Mouse (Mus musculus) G1E (cell line): ENCODE results near the gene Gvin1. TPM values are rescaled to one million over a fixed set of nuclear protein-coding genes. Genes with fewer than 3 reads are reported as not detected.
"Not testable (repeated sequence)": the region's sequence is repeated elsewhere in the genome, so short reads cannot be mapped to it uniquely, and the experiment has no call there.

ENCODE experiments used
- ATAC-seq: 2 replicates; pipeline ENCODE4 v1.8.0; 2016; ENCODE audit warnings: mild to moderate bottlenecking; ENCODE audit not compliant: insufficient number of reproducible peaks, poor library complexity, low FRiP score, severe bottlenecking; ENCODE audit errors: extremely low read depth
- DNase-seq: peaks from one replicate; pipeline ENCODE4 v3.0.0; 2012; ENCODE audit warnings: low spot score
- H3K27me3 ChIP-seq: 2 replicates; pipeline ENCODE4 v1.6.1; 2012; ENCODE audit warnings: mild to moderate bottlenecking, low read length, inconsistent platforms; ENCODE audit not compliant: insufficient read depth
- H3K36me3 ChIP-seq: replicated peaks from 2 replicates; pipeline ENCODE3; 2012; ENCODE audit warnings: mild to moderate bottlenecking, inconsistent platforms
- H3K4me1 ChIP-seq: 2 replicates; pipeline ENCODE4 v1.6.1; 2012; ENCODE audit warnings: low read depth, low read length, inconsistent platforms, mixed read lengths; ENCODE audit not compliant: insufficient read depth
- H3K4me3 ChIP-seq: 2 replicates; pipeline ENCODE4 v1.5.1; 2012; ENCODE audit warnings: low read depth, mild to moderate bottlenecking, inconsistent platforms, low read length, moderate library complexity, mixed read lengths
- H3K9me3 ChIP-seq: replicated peaks from 2 replicates; pipeline ENCODE4 v1.6.1; 2012; ENCODE audit warnings: inconsistent platforms
- CTCF ChIP-seq: IDR thresholded peaks from 2 replicates; pipeline ENCODE4 v1.5.1; 2012; ENCODE audit warnings: low read depth, low read length, inconsistent platforms, mixed read lengths
- GATA1 ChIP-seq: IDR thresholded peaks from 2 replicates; pipeline ENCODE4 v1.6.1; 2012; ENCODE audit warnings: borderline replicate concordance, low read length, inconsistent platforms, mixed read lengths
- GATA2 ChIP-seq: IDR thresholded peaks from 2 replicates; pipeline ENCODE4 v1.6.1; 2012; ENCODE audit warnings: low read depth, low read length, inconsistent platforms, borderline replicate concordance
- POLR2AphosphoS5 ChIP-seq: IDR thresholded peaks from 2 replicates; pipeline ENCODE4 v1.6.1; 2012; ENCODE audit warnings: low read depth, low read length, inconsistent platforms; ENCODE audit not compliant: insufficient replicate concordance
- TAL1 ChIP-seq: conservative IDR thresholded peaks from 2 replicates; pipeline ENCODE4 v1.6.1; 2012; ENCODE audit warnings: low read depth, low read length, inconsistent platforms, mixed read lengths
- polyA plus RNA-seq: library from polyadenylated mRNA; stranded (reverse); fragments of >175 nt; gene quantifications from 2 replicates; pipeline ENCODE4 v1.2.3, GENCODE M21; 2012
- total RNA-seq, 2 experiments: library from RNA; stranded (forward) in 1 of 2; stranded (reverse) in 1 of 2; fragments of 200-1000 nt in 1 of 2; fragments of >200 nt in 1 of 2; fragmentation: Nextera tagmentation in 1 of 2; gene quantifications; 2 replicates each; pipeline ENCODE4 v1.2.3; 2014 to 2017

Gene Gvin1
- total and polyA plus RNA-seq, 3 experiments, result 0.23 TPM; not detected in 2

DNA sequence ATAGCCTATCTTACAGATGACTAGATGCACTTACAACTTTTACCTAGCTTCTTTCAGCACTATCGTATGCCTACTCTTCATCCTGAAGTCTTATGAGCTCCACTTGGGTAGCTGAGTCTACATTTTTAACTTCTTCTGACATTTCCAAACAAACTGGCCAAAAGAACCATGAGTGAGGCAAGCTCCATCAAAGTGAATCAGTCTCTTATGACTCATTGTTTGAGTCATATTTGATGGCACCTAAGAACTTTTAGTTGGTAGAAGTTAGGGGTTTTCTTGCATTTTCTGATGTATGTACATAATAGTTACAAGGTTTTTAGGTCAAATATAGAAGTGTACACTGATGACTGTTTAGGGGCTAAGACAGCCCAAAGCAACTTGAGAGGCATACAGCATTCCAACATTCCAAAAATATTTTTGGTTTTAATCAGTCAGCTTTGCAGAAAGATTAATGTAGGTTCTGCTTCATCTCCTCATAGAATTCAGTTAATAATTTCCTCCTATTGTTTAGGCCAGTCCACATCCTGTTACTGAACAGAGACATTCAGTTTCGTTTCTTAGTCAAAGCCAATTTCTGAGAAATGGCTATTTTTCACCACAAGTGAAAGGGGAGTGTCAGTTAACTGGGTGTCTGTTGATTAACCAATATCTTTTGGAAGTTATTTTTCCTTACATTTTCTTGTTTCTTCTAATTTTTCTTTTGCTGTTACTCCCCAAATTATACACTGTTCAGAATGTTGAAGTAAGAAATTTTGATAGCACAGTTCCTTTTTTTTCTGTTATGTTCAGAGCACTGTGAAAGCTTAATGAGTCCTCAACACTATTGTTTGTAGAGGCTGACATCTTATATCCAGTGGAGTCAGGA, 21.4 kb upstream of the Gvin1 start:
- H3K36me3 ChIP-seq, result no peaks in the 10 kb centered on the region
- TF ChIP-seq CTCF (no peak), TAL1 (no peak), GATA1 (no peak), POLR2AphosphoS5 (no peak), GATA2 (no peak)
- no peaks in the 10 kb centered on the region for H3K9me3 ChIP-seq
- DNase-seq (no peak), ATAC-seq (peak; percentile 28; the same call in 1 of the 2 replicates)
- no peaks in the 10 kb centered on the region for H3K27me3 ChIP-seq
- no peak overlapping the region for H3K4me3 ChIP-seq
- no peaks in the 10 kb centered on the region for H3K4me1 ChIP-seq

DNA sequence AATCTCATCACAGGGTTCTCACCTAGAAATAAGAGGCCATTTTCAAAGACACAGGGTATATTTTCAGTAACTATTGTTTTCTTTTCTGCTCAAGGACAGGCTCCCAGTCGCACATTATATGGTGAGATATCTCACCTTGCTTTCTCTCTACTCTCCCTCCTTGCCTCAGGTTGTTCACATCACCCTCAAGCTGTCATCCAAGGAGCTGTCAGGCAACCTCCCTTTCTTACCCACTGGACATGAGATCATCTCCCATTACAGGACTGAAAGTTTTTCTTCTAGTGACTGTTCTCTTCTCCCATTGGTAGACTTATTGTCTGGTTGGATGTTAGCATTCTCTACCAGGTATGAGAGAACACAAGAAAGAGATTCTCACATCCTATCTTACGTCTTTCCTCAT, 20.5 kb upstream of the Gvin1 start:
- no peak for DNase-seq
- no peak for TF ChIP-seq GATA1
- no peak for TF ChIP-seq TAL1
- TF ChIP-seq POLR2AphosphoS5, result no peak
- no peak for TF ChIP-seq GATA2
- TF ChIP-seq CTCF, result no peak
- no peaks in the 10 kb centered on the region for H3K4me1 ChIP-seq

DNA sequence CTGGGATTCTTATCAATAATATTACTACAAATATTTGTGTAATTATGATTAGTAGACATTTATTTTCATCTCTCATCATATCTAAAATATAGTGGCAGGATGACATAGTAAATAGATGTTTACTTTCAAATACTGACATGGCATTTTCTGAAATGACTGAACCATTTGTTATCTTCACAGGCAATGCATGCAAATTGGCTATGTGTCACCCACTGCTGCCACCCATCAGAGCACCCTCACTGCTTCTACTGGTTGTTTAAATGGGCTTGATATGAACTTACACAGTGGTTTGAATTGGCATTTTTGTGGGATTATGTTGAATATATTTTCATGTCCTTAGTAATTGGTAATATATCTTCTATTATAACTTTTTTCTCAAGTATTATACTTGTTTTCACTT, 784 bp upstream of the Gvin1 start:
- H3K9me3 ChIP-seq, H3K36me3 ChIP-seq, H3K4me1 ChIP-seq, H3K4me3 ChIP-seq, DNase-seq, ATAC-seq, H3K27me3 ChIP-seq: not testable (repeated sequence)

More for the DNA sequence above, 20.5 kb upstream of the Gvin1 start:
- Histone ChIP-seq H3K4me3 (no peak overlapping the region), H3K9me3 (no peaks in the 10 kb centered on the region), H3K36me3 (no peaks in the 10 kb centered on the region), H3K27me3 (no peaks in the 10 kb centered on the region)
- ATAC-seq, result no peak

- not testable (repeated sequence) for ATAC-seq, DNase-seq
These were observed 1.4 kb downstream of the Gvin1 start for GRCm38 (mm10) chr7:106213770-106214169.

DNA sequence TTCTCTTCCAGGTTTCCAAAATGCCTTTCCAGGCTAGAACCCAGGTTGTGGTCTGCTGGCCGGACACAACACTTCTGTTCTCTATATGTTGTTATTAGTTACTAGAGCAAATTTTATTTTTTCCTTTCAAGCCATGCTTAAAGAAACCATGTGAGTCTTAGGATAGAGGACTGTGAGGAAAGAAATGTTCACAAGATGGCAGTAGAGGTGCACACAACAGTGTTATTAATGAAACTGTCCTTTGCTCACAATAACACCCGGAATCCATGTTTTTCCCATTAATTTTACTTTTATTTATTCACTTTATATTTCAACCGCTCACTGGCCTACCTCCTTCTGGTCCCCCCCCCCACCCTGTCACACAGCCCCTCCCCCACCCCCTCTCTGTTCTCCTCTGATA, 8.5 kb downstream of the Gvin1 start:
- not testable (repeated sequence) for H3K27me3 ChIP-seq, H3K36me3 ChIP-seq, DNase-seq, H3K4me3 ChIP-seq, H3K4me1 ChIP-seq, H3K9me3 ChIP-seq
- ATAC-seq, result peak; percentile 78

More at GRCm38 (mm10) chr7:106213770-106214169, 1.4 kb downstream of the Gvin1 start:
- not testable (repeated sequence) for H3K9me3 ChIP-seq, H3K27me3 ChIP-seq, H3K4me3 ChIP-seq, H3K36me3 ChIP-seq, H3K4me1 ChIP-seq

DNA sequence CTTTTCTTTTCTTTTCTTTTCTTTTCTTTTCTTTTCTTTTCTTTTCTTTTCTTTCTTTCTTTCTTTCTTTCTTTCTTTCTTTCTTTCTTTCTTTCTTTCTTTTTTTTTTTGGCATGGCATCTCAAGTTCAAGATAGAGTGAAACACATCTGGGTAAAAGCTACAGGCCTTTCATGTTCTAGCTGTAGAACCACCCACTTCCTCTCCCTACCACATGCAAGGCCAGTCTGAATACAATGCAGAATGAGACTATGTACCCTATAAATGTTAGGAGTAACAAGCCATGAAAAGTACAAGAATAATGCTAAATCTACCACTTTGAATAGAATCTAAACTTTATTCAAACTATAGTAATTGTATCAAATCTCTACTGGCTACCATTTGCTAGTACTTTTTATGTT, 38.1 kb downstream of the Gvin1 start:
- not testable (repeated sequence) for ATAC-seq, H3K4me1 ChIP-seq, H3K36me3 ChIP-seq, DNase-seq, H3K9me3 ChIP-seq, H3K27me3 ChIP-seq, H3K4me3 ChIP-seq

- H3K4me1 ChIP-seq, H3K9me3 ChIP-seq, H3K36me3 ChIP-seq, H3K27me3 ChIP-seq, H3K4me3 ChIP-seq, DNase-seq, ATAC-seq: not testable (repeated sequence)
These were observed 69.9 kb downstream of the Gvin1 start for GRCm38 (mm10) chr7:106145013-106145754.

- not testable (repeated sequence) for DNase-seq, ATAC-seq
These were observed 73.8 kb downstream of the Gvin1 start for GRCm38 (mm10) chr7:106141128-106141895.

GRCm38 (mm10) chr7:106117090-106117948, 97.8 kb downstream of the Gvin1 start:
- not testable (repeated sequence) for DNase-seq, ATAC-seq, H3K9me3 ChIP-seq, H3K36me3 ChIP-seq, H3K27me3 ChIP-seq, H3K4me1 ChIP-seq, H3K4me3 ChIP-seq

More at GRCm38 (mm10) chr7:106141128-106141895, 73.8 kb downstream of the Gvin1 start:
- not testable (repeated sequence) for H3K27me3 ChIP-seq, H3K9me3 ChIP-seq, H3K4me3 ChIP-seq, H3K36me3 ChIP-seq, H3K4me1 ChIP-seq
